Mouse (Mus musculus): ENCODE measurements around the gene Pcsk2.

The Pcsk2 gene

GRCm38 (mm10) chr2:143739475-143740226 is 193.7 kb downstream of the Pcsk2 start:
- DNase-seq: no peak

- no peak for DNase-seq
Measured at GRCm38 (mm10) chr2:143742436-143742835, 196.5 kb downstream of the Pcsk2 start.

DNA sequence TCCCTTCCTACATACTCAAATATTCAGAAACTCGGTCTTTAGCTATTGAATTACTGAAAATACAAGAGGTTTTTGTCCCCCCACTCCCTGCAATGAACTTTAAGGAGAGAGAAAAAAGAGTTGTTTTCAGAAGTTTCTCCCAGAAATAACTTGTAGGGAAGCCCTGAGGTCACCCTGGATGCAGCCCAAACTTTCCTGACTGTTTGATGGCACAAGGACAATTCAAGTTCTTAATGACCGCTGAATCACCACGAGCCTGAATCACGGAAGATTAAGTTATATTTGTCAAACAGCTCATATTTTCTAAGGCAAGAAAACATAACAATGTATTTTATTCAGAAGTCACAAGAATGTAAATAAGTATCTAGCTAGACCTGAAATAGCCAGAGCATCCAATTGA is 197.1 kb downstream of the Pcsk2 start:
- no peak for DNase-seq

DNA sequence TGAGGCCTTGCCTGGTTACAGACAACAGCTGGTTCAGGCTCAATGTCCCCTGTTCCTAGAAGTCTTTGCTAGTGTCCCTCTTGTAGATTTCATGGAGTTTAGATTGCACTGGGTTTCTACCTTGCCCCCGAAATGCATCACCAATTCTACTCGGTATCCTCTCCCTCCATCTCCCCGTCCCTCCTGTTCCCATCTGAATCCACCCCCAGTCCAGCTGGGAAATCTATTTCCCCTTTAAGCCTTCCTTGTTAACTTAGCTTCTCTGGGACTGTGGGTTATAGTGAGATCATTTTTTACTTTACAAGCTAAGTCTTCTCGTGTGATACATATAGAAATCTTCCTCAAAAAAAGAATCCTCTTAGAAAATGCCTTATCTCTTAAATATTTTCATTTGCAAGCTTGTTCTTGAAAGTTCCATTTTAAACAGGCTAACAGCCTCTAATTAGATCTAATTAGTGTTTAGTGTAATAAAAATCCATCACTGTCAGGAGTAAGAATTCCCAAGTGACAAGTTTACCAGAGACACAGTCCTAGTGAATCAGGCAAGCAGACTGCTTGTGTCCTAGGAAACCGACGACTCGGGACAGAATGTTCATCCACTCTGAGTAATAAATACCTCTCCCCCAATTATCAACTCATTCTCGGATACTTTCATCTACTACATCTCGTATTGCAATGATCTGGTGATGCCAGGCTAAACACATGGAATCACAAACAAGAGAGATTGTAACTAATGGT is 206.3 kb downstream of the Pcsk2 start:
- no peak for DNase-seq

DNA sequence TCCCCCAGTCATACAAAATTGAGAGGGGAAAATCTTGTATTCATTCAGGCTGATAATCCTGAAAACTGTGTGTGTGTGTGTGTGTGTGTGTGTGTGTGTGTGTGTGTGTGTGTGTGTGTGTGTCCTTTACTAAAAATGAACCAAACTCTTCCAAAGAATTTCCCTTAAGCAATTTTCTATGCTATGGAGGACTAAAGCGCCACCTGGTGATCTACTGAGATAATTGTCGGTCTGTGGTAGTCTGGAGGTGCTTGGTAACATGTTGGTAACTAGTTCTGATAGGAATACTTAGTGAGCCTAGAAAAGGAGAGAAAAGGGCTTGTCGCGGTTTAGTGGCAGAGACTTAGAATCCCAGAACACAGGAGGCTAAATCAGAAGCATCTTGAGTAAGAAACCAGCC is 230.5 kb downstream of the Pcsk2 start:
- peak; percentile 7 for DNase-seq

GRCm38 (mm10) chr2:143780310-143780709 is 234.4 kb downstream of the Pcsk2 start:
- no peak for DNase-seq

DNA sequence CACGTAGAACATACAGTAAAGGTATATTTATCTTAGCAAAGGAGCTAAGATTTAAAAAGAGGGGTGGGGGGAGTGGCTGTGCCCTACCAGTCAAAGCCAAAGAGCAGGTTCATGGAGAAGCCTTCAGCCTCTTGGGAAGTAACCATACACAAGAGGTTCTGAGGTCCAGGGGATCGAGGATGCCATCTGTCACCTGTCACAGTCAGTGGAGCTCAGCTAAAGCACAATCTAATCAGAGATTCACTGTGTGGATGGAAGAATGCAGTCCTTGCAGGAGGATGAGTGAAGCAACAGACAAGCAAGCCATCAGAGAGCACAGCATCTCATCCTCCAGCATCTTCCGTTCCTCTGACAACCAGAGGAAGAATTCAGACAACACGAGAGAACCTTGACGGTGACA is 244.0 kb downstream of the Pcsk2 start:
- no peak for DNase-seq

DNA sequence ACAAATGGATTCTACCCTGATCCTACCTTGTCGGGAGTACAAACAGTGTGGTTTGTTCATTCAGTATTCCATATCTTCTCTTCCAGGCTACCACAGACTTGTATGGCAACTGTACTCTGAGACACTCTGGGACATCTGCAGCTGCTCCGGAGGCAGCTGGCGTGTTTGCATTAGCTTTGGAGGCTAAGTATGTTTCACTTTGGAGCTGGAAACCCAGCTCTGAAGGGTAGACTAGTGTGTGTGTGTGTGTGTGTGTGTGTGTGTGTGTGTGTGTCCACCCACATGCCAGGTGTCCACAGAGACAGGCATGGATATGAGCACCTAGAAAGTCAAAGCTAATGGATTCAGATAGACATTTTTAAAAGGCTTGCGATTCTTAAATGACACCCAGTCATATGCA is 249.9 kb downstream of the Pcsk2 start:
- DNase-seq: no peak

DNA sequence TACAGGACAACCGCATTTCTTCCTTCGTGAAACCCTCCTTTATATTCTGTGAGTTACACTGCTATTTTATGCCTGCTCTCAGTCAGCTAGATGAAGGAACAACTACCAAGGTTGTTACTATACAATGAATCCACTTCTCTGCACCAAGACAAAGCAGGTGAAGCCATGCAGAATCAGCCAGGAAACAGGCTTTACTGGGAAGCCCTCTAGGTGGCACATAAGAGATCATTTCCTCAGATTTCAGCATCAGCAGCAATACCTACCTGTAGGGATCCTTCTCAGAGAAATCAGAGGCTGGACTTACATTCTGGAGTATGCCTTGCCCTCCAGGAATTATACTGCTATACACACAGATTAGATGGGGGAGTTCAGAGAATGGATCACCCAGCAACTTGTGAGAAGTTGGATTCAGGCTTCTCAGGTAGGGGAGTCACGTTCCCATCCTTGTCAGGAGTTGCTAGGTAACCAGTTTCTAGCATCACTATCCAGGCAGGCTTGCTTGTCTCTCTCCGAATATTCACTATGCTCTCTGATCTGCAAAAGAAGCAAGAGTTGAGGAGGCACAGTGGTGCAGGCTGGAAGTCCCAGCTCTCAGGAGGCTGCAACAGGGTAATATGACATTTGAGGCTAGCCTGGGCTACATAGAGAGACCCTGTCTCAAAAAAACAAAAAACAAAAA is 250.5 kb downstream of the Pcsk2 start:
- no peak for DNase-seq

DNA sequence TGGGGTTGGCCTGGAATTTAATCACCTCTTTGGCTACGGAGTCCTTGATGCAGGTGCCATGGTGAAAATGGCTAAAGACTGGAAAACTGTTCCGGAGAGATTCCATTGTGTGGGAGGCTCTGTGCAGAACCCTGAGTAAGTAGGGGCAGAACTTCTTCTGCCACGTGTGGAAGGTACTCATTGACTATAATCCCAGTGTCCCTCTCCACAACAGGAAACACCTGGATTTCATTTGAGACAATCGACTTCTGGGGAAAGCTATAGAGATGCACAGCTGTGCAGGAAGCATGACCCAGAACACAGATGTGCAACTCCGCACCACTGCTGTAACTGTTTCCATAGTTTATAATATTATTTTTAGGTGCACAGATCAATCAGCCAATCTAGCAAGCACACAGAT is 255.1 kb downstream of the Pcsk2 start:
- no peak for DNase-seq

DNA sequence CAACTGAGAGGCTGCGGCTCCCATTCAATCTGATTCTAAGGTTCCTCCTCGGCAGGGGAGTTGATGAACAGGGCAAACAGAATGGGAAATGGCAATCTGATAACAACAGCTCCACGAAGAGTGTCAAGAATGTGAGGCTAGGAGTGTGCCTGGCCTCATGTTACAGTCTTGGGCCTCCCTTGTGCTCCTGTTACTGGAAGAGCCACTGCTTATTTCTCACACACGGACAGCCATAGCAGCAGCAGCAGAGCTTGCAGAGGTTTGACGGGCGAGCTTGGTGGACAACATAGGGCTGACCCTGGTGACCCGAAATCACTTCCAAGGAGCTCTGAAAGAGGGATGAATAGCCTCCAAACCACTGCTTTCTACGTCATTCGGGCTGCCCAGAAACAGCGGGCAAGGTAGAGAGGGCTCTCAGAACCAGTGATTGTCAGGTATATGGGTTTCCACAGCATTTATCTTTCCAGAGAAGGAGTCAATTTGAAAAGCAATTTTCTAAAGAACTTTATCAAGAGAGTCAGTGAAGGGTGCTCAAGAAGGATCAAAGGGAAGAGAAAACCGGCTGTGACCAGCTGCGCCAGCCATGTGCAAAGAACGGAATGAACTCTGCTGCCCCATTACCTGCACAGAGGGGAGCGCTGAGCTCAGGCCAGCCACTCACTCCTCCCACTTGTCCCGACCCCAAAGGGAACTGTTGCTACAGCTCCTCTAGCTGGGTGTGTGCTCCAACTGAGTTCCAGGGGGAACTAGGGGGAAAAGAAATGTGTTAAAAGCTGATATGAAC is 260.4 kb downstream of the Pcsk2 start:
- peak; percentile 12 to 39 for DNase-seq

GRCm38 (mm10) chr2:143806924-143807664 is 261.1 kb downstream of the Pcsk2 start:
- no peak for DNase-seq

DNA sequence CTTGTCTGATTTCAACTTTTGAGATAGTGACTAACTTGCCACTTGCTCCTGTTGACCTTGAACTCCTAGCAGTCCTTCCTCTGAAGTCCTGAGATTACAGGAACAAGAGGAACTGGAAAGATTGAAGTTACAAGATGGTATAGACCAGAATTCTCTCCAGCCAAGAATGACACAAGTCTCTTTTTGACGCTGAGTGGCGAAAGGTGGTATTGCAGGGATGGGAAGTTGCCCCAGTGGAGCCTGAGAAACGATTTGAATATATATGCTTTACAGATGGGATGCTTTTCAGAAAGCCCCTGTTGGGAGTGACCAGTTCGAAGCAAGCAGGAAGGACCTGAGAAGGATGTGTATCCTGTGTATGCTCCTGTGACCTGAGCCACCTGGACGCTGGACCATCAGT is 262.8 kb downstream of the Pcsk2 start:
- DNase-seq: no peak

DNA sequence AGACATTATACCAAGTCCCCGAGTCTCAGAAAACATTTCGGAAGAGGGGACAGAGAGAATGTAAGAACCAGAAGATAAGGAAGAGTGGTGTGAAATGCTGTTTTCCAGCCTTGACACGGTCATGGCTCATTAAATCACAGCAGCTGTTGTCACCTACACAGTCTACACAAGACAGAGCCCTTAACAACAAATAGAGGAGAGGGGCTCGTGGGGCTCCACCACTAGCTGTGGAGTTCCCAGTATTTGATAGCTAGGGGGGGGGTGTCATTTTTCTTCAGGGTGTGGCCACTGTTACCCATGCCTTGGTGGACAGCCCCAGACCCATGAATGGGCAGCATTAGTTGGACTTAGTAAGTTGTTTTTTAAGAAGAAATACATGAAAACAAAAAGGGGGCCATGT is 266.3 kb downstream of the Pcsk2 start:
- no peak for DNase-seq

DNA sequence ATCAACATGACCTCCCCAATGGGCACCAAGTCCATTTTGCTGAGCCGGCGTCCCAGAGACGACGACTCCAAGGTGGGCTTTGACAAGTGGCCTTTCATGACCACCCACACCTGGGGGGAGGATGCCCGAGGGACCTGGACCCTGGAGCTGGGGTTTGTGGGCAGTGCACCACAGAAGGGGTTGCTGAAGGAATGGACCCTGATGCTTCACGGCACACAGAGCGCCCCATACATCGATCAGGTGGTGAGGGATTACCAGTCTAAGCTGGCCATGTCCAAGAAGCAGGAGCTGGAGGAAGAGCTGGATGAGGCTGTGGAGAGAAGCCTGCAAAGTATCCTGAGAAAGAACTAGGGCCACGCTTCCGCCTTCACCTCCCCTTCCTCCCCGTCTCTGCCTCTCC is 267.5 kb downstream of the Pcsk2 start:
- DNase-seq: no peak

GRCm38 (mm10) chr2:143831645-143832044 is 285.7 kb downstream of the Pcsk2 start:
- DNase-seq: no peak

GRCm38 (mm10) chr2:143832721-143833120 is 286.8 kb downstream of the Pcsk2 start:
- no peak for DNase-seq

GRCm38 (mm10) chr2:143834082-143834481 is 288.1 kb downstream of the Pcsk2 start:
- DNase-seq: no peak

GRCm38 (mm10) chr2:143835820-143836219 is 289.9 kb downstream of the Pcsk2 start:
- DNase-seq: no peak

- DNase-seq: peak; percentile 48 to 80
Measured at GRCm38 (mm10) chr2:143837291-143837701, 291.3 kb downstream of the Pcsk2 start.

DNA sequence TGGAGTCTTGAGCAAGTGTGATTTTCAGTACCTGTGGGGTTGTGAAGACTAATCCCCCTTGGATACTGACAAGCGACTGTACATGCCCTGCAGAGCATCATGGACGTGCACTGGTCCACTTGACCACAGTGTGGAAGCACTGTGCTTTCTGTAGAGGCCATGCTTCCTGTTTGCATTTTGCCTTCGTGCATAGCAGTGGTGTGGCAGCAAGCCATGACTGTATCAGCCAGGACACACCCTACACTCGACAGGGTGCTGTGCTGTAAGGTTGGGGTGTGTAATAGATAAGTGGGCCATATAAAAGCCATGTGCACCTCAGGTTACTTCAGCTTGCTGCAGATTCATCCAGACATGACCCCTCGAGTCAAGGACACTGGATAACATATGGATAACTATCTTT is 292.7 kb downstream of the Pcsk2 start:
- no peak for DNase-seq

DNA sequence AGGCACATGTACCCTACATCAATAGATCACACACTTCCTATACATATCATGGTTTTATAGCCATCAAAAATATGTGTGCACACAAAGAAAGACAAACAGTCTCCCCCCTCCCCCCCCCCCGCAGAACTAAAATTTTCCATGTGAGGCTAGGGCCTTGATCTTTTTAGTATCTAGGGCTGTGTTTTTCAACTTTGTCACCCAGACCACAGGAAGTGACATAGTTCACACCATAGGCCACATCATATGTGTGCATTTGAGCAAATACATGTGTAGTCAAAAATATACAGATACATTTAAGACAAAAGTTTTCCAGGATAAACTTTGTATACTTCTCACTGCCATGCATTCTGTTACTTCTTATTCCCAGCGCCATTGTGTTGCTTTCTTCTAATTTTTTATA is 293.5 kb downstream of the Pcsk2 start:
- DNase-seq: no peak
